Mouse (Mus musculus) lung, embryonic 15.5 days (tissue): ENCODE data around the gene Dydc1. TPM values are rescaled to one million over a fixed set of nuclear protein-coding genes. Genes with fewer than 3 reads are reported as not detected.

Experiments
- polyA plus RNA-seq: library from polyadenylated mRNA; unstranded; fragments of >200 nt; fragmentation: Nextera tagmentation; extraction: Ambion mirVana; gene quantifications from 2 replicates; pipeline ENCODE4 v1.2.1, GENCODE M21; 2015

Dydc1 gene
- polyA plus RNA-seq, 1 experiment from 2014 or later: not detected

Other genes with a start within 250 kb of the Dydc1 start
- 0.74 and 1.9 TPM in 2 replicates for gene Sh2d4b, start 179.6 kb upstream of the Dydc1 start, polyA plus RNA-seq
- 99.0 and 101 TPM in 2 replicates for gene Tspan14, start 106.1 kb upstream of the Dydc1 start, polyA plus RNA-seq
- 147 and 150 TPM in 2 replicates for gene Fam213a, start 59.1 kb upstream of the Dydc1 start, polyA plus RNA-seq
- gene Dydc2, start 3.7 kb upstream of the Dydc1 start, polyA plus RNA-seq: 0.40 and 0.56 TPM in 2 replicates
- gene Mat1a, start 32.1 kb downstream of the Dydc1 start, polyA plus RNA-seq: 5.0 and 5.3 TPM in 2 replicates
- 73.7 and 99.1 TPM in 2 replicates for gene Sftpa1, start 58.9 kb downstream of the Dydc1 start, polyA plus RNA-seq
- 0.31 TPM in 2 replicates for gene Mbl1, start 78.5 kb downstream of the Dydc1 start, polyA plus RNA-seq
- gene Sftpd, start 112.2 kb downstream of the Dydc1 start, polyA plus RNA-seq: 0.62 and 1.0 TPM in 2 replicates
- gene Gm2832, start 205.9 kb downstream of the Dydc1 start, polyA plus RNA-seq: not detected in 2 replicates